Mouse (Mus musculus) liver (tissue): ENCODE data around the gene Smg8.
A peak's percentile ranks its signal among the peaks of the same experiment; 100 is the strongest.

ENCODE experiments used
- DNase-seq: peaks from one replicate; pipeline ENCODE4 v3.0.0-alpha.2; 2020; ENCODE audit warnings: mixed read lengths

Smg8 gene

DNA sequence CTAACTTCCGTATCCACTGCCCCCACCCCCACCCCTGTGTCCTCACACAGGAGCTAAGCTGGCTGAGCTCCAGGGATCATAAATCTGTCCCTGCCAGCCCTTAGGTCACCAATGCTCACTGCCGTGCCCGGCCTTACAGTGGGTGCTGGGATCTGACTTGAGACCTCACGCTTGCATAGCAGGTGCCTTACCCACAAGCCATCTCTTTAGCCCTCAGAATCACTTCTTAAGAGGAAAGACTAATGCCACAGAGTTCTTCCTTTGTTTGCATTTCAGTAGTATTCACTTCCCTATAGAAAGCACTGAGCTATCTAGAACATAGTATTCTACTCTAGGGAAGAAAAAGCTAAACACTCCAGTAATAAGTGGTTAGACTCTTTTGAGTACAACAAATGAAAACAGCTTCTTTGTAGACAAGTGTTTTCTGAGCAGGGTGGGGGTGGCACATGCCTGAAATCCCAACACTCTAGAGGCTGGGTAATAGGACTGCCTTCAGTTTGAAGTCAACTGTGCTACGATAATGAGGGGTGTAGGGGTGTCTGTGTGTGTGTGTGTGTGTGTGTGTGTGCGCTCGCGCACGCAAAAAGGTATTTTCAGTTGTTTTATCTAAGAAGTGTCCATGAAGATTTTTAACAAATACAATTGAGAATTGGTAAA, 47.1 kb downstream of the Smg8 start:
- DNase-seq: no peak

DNA sequence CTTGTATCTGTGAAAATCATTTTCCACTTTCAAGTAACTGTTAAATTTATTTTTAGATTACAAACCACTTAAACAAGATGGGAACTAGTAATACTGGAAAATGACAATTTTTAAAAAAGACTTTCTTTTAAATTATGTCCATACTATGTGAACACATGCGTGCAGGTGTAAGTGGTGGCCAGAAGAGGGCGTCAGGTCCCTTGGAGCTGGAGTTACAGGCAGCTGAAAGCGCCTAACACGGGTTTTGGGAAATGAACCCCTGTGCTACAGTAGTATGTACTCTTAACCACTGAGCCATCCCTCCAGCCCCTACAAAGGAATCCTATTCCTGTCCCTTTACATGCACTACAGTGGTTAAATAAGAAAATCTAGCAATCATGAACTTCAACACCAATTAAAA, 50.4 kb downstream of the Smg8 start:
- DNase-seq: peak; percentile 38

DNA sequence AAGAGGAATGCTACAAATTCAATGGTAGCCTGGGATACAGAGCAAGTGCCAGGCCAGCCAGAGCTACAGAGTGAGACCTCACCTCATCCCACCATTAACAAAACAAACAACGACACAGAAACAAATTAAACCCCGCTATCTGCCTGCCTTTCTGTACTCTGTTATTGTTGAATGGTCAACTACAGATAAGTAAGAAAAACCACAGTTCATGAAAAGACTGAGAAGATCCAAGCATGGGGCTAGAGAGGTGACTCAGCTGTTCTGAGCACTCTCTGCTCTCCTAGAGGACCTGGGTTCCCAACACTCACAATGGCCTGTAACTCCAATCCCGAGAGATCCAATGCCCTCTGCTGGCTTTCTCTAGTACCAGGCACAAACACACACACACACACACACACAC, 58.4 kb downstream of the Smg8 start:
- no peak for DNase-seq
